Mouse (Mus musculus): ENCODE measurements at regions not wholly inside any gene's neighbourhood (a gene's known extent, or its start where the extent isn't known, plus 50 kb on each side); places are given as distances from the start of the nearest gene placed in this dataset.

DNA sequence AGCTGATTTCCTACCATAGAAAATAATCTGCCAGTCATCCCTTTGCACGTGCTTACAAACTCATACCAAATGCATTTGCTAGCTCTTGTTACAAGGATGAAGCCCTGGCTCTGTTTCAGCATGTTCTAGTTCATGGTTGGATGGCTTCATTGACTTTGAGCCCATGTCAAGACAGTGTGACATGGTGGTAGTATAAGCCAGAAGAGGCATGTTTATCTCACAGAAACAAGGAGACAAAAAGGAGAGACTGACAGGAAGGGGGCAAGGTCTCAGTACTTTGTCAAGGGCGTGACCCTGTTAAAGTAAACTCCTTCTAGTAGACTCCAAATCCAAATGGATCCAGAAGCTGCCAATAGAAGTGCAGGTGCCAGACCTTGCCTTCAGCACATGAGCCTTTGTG is 81.5 kb upstream of the Dpt start:
- H3K4me3 ChIP-seq (ENCODE audit: control insufficient read depth in 1 of 2, insufficient read depth in 1 of 2, low read depth in 2 of 2, low read length in 2 of 2) = no peak overlapping the region
- no peaks in the 10 kb centered on the region for H3K4me1 ChIP-seq (ENCODE audit: control insufficient read depth in 1 of 2, insufficient read depth in 2 of 2, low read length in 2 of 2)
- H3K27me3 ChIP-seq (ENCODE audit: control insufficient read depth in 1 of 2, insufficient read depth in 2 of 2, low read length in 2 of 2) = no peaks in the 10 kb centered on the region
- no peaks in the 10 kb centered on the region for H3K79me2 ChIP-seq (ENCODE audit: control insufficient read depth, insufficient read depth, low read length, poor library complexity)
- no peaks in the 10 kb centered on the region for H3K9me3 ChIP-seq (replicated peaks; ENCODE audit: insufficient read depth, low read length)
- DNase-seq (ENCODE audit: low read depth, low spot score) = no peak
- no peak overlapping the region for H3K9ac ChIP-seq (ENCODE audit: control insufficient read depth, low read depth, low read length, poor library complexity, severe bottlenecking)
- no peak overlapping the region for H3K27ac ChIP-seq (ENCODE audit: control insufficient read depth, low read depth, low read length)
- H3K36me3 ChIP-seq (ENCODE audit: control insufficient read depth in 1 of 2, insufficient read depth in 2 of 2, low read length in 2 of 2) = no peaks in the 10 kb centered on the region
- TF ChIP-seq ZC3H11A (IDR thresholded peaks at IDR 0.05; ENCODE audit: low read depth, low read length) (no peak), SMC3 (IDR thresholded peaks at IDR 0.05; ENCODE audit: low read depth, low read length) (no peak), USF1 (IDR thresholded peaks at IDR 0.05; ENCODE audit: low read depth, low read length) (no peak), EP300 (IDR thresholded peaks at IDR 0.05; ENCODE audit: low read depth in 1 of 2, low read length in 2 of 2) (no peak), ELF1 (IDR thresholded peaks at IDR 0.05; ENCODE audit: low read depth, low read length) (no peak), MYC (IDR thresholded peaks at IDR 0.05; ENCODE audit: low read depth, low read length) (no peak)

- Histone ChIP-seq H3K79me2 (ENCODE audit: control insufficient read depth, insufficient read depth, low read length, poor library complexity) (no peaks in the 10 kb centered on the region), H3K27me3 (ENCODE audit: control insufficient read depth in 1 of 2, insufficient read depth in 2 of 2, low read length in 2 of 2) (no peaks in the 10 kb centered on the region), H3K9me3 (replicated peaks; ENCODE audit: insufficient read depth, low read length) (no peaks in the 10 kb centered on the region), H3K4me3 (ENCODE audit: control insufficient read depth in 1 of 2, insufficient read depth in 1 of 2, low read depth in 2 of 2, low read length in 2 of 2) (no peak overlapping the region), H3K27ac (ENCODE audit: control insufficient read depth, low read depth, low read length) (no peak overlapping the region), H3K9ac (ENCODE audit: control insufficient read depth, low read depth, low read length, poor library complexity, severe bottlenecking) (no peak overlapping the region), H3K36me3 (ENCODE audit: control insufficient read depth in 1 of 2, insufficient read depth in 2 of 2, low read length in 2 of 2) (no peaks in the 10 kb centered on the region), H3K4me1 (ENCODE audit: control insufficient read depth in 1 of 2, insufficient read depth in 2 of 2, low read length in 2 of 2) (no peaks in the 10 kb centered on the region)
- DNase-seq (ENCODE audit: low read depth, low spot score) = no peak
- TF ChIP-seq NELFE (IDR thresholded peaks at IDR 0.05; ENCODE audit: low read depth, low read length) (no peak), MAFK (IDR thresholded peaks at IDR 0.05; ENCODE audit: borderline replicate concordance, low read depth, low read length) (no peak), TAL1 (IDR thresholded peaks at IDR 0.05; ENCODE audit: low read length) (no peak), GATA1 (IDR thresholded peaks at IDR 0.05; ENCODE audit: low read depth, low read length) (no peak), KAT2A (conservative IDR thresholded peaks at IDR 0.05; ENCODE audit: low read depth, low read length) (no peak), SIN3A (IDR thresholded peaks at IDR 0.05; ENCODE audit: low read length) (no peak), CTCF (IDR thresholded peaks at IDR 0.05 in 2 of 3, conservative IDR thresholded peaks at IDR 0.05 in 1 of 3; ENCODE audit: control insufficient read depth in 1 of 3, insufficient read depth in 1 of 3, low read depth in 2 of 3, low read length in 3 of 3, poor library complexity in 1 of 3, severe bottlenecking in 1 of 3) (no peak), EP300 (IDR thresholded peaks at IDR 0.05; ENCODE audit: low read depth in 1 of 2, low read length in 2 of 2) (no peak), POLR2AphosphoS5 (IDR thresholded peaks at IDR 0.05; ENCODE audit: borderline replicate concordance, low read depth, low read length) (no peak), E2F4 (IDR thresholded peaks at IDR 0.05; ENCODE audit: borderline replicate concordance, low read depth, low read length) (no peak), USF2 (IDR thresholded peaks at IDR 0.05; ENCODE audit: borderline replicate concordance in 1 of 2, insufficient read depth in 1 of 2, low read depth in 1 of 2, low read length in 2 of 2) (no peak), USF1 (IDR thresholded peaks at IDR 0.05; ENCODE audit: low read depth, low read length) (no peak), POLR2AphosphoS2 (IDR thresholded peaks at IDR 0.05; ENCODE audit: low read length) (no peak), ETS1 (IDR thresholded peaks at IDR 0.05; ENCODE audit: low read depth, low read length) (no peak), CHD2 (IDR thresholded peaks at IDR 0.05; ENCODE audit: low read length) (no peak), MXI1 (IDR thresholded peaks at IDR 0.05; ENCODE audit: low read depth, low read length) (no peak), CHD1 (IDR thresholded peaks at IDR 0.05; ENCODE audit: low read depth, low read length) (no peak), TBP (IDR thresholded peaks at IDR 0.05; ENCODE audit: low read depth, low read length) (no peak), ZKSCAN1 (IDR thresholded peaks at IDR 0.05; ENCODE audit: low read depth, low read length) (no peak), RCOR1 (IDR thresholded peaks at IDR 0.05; ENCODE audit: low read depth, low read length) (no peak)
Observed at GRCm38 (mm10) chr1:164713798-164714551, 82.5 kb upstream of the Dpt start.

Data from MEL (cell line).